Mouse (Mus musculus): Measurements from ENCODE around the gene 3110082I17Rik.

DNA sequence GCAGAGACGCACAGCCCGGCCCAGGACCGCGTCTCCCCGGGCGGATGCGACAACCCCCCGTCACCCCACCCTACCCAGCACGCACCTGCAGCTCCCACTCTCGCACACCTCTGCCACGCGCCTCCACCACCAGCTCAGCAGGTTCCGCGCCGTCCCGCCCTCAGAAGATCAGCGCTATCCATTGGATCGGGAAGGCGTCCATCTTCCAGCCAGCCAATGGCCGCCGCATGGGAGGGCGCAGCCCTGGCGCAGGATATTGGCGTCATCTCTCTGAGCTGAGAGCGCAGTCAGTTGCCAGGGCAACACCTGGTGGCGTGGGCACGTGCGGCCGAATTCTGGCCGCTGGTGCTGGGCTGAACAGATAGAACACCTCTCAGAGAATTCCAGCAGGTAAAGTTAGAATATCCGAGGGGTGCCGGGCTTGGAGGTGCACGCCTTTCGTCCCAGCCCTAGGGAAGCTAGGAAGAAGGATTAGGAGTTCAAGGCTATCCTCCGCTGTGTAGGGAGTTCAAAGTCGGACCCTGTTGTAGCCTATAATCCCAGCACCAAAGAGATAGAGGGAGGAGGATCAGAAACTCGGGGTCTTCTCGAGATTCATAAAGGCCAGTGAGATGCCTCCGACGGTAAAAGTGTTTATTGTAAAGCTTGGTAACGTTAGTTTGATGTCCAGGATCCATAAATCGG is at the start of gene 3110082I17Rik:
- TF ChIP-seq TAL1 (IDR thresholded peaks at IDR 0.05; ENCODE audit: low read length) = no peak
- TF ChIP-seq GATA1 (IDR thresholded peaks at IDR 0.05; ENCODE audit: low read length) = no peak

All from erythroblast, embryonic 14.5 days (primary cell).